Mouse (Mus musculus): Measurements from ENCODE around the gene Pde1a. TPM values are rescaled to one million over a fixed set of nuclear protein-coding genes. Genes with fewer than 3 reads are reported as not detected.

The Pde1a gene
- total RNA-seq, 1 experiment = 0.31 TPM

GRCm38 (mm10) chr2:79891760-79892570 is 237.3 kb downstream of the Pde1a start:
- no peak for DNase-seq (ENCODE audit: low read depth, low spot score)
- Histone ChIP-seq H3K27ac (ENCODE audit: insufficient read depth, low read depth, low read length, poor library complexity, severe bottlenecking) (no peak overlapping the region), H3K4me3 (ENCODE audit: insufficient read depth in 1 of 2, low read depth in 1 of 2, low read length in 2 of 2, poor library complexity in 1 of 2, severe bottlenecking in 1 of 2) (no peak overlapping the region), H3K4me1 (ENCODE audit: control insufficient read depth in 2 of 2, insufficient read depth in 2 of 2, low read length in 2 of 2, poor library complexity in 1 of 2) (no peaks in the 10 kb centered on the region), H3K36me3 (ENCODE audit: control insufficient read depth, insufficient read depth, low read length, poor library complexity, severe bottlenecking) (no peaks in the 10 kb centered on the region), H3K9me3 (ENCODE audit: control insufficient read depth, insufficient read depth, low read depth, low read length) (no peaks in the 10 kb centered on the region), H3K9ac (ENCODE audit: insufficient read depth, low read depth, low read length, poor library complexity, severe bottlenecking) (no peak overlapping the region)
- TF ChIP-seq HCFC1 (IDR thresholded peaks at IDR 0.05; ENCODE audit: borderline replicate concordance, insufficient read depth, low read length) = no peak
- TF ChIP-seq CHD2 (IDR thresholded peaks at IDR 0.05; ENCODE audit: low read depth, low read length) = no peak
- TF ChIP-seq ZC3H11A (IDR thresholded peaks at IDR 0.05; ENCODE audit: borderline replicate concordance, low read depth, low read length) = no peak
- in situ Hi-C loops (cut with MboI; ENCODE audit: low sequenced_read_pairs in 2 of 2, unreplicated experiment in 2 of 2) = no loop called here

GRCm38 (mm10) chr2:79890726-79891125 is 238.5 kb downstream of the Pde1a start:
- no peaks in the 10 kb centered on the region for H3K9me3 ChIP-seq (ENCODE audit: control insufficient read depth, insufficient read depth, low read depth, low read length)
- DNase-seq (ENCODE audit: low read depth, low spot score) = no peak
- no peak overlapping the region for H3K9ac ChIP-seq (ENCODE audit: insufficient read depth, low read depth, low read length, poor library complexity, severe bottlenecking)
- H3K36me3 ChIP-seq (ENCODE audit: control insufficient read depth, insufficient read depth, low read length, poor library complexity, severe bottlenecking) = no peaks in the 10 kb centered on the region
- H3K4me3 ChIP-seq (ENCODE audit: insufficient read depth in 1 of 2, low read depth in 1 of 2, low read length in 2 of 2, poor library complexity in 1 of 2, severe bottlenecking in 1 of 2) = no peak overlapping the region
- no peak overlapping the region for H3K27ac ChIP-seq (ENCODE audit: insufficient read depth, low read depth, low read length, poor library complexity, severe bottlenecking)
- no peaks in the 10 kb centered on the region for H3K4me1 ChIP-seq (ENCODE audit: control insufficient read depth in 2 of 2, insufficient read depth in 2 of 2, low read length in 2 of 2, poor library complexity in 1 of 2)
- in situ Hi-C loops (cut with MboI; ENCODE audit: low sequenced_read_pairs in 2 of 2, unreplicated experiment in 2 of 2) = no loop called here
- no peak for TF ChIP-seq MAFK (IDR thresholded peaks at IDR 0.05; ENCODE audit: insufficient read depth, low read depth, low read length)
- no peak for TF ChIP-seq ZC3H11A (IDR thresholded peaks at IDR 0.05; ENCODE audit: borderline replicate concordance, low read depth, low read length)
- TF ChIP-seq CHD2 (IDR thresholded peaks at IDR 0.05; ENCODE audit: low read depth, low read length) = no peak
- TF ChIP-seq ZNF384 (IDR thresholded peaks at IDR 0.05; ENCODE audit: low read depth, low read length) = no peak

GRCm38 (mm10) chr2:79883631-79884350 is 245.5 kb downstream of the Pde1a start:
- Histone ChIP-seq H3K9ac (ENCODE audit: insufficient read depth, low read depth, low read length, poor library complexity, severe bottlenecking) (no peak overlapping the region), H3K9me3 (ENCODE audit: control insufficient read depth, insufficient read depth, low read depth, low read length) (no peaks in the 10 kb centered on the region), H3K27ac (ENCODE audit: insufficient read depth, low read depth, low read length, poor library complexity, severe bottlenecking) (no peak overlapping the region), H3K4me1 (ENCODE audit: control insufficient read depth in 2 of 2, insufficient read depth in 2 of 2, low read length in 2 of 2, poor library complexity in 1 of 2) (no peaks in the 10 kb centered on the region), H3K4me3 (ENCODE audit: insufficient read depth in 1 of 2, low read depth in 1 of 2, low read length in 2 of 2, poor library complexity in 1 of 2, severe bottlenecking in 1 of 2) (no peak overlapping the region), H3K36me3 (ENCODE audit: control insufficient read depth, insufficient read depth, low read length, poor library complexity, severe bottlenecking) (no peaks in the 10 kb centered on the region)
- TF ChIP-seq HCFC1 (IDR thresholded peaks at IDR 0.05; ENCODE audit: borderline replicate concordance, insufficient read depth, low read length) = no peak
- no peak for TF ChIP-seq MAFK (IDR thresholded peaks at IDR 0.05; ENCODE audit: insufficient read depth, low read depth, low read length)
- no peak for TF ChIP-seq ZNF384 (IDR thresholded peaks at IDR 0.05; ENCODE audit: low read depth, low read length)
- TF ChIP-seq CHD2 (IDR thresholded peaks at IDR 0.05; ENCODE audit: low read depth, low read length) = no peak
- no peak for DNase-seq (ENCODE audit: low read depth, low spot score)
- in situ Hi-C loops (cut with MboI; ENCODE audit: low sequenced_read_pairs in 2 of 2, unreplicated experiment in 2 of 2) = no loop called here

DNA sequence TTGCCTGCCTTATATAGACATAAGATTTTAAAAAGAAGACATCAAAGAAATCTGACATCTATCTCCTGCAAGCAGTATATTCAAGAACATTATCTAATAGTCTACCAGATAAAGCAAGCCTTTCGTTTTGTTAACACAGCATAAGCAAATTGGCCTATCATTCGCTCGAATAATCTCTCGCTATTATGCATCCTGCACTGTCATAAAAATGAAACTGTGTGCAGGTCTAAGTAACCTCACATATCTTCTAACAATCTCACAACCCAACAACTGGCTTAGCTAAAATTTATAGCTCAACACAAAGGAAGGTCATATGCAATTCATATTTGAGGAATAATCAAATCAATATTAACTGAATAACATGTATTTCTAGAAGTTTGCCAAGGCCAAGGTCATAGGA is 246.0 kb downstream of the Pde1a start:
- H3K36me3 ChIP-seq (ENCODE audit: control insufficient read depth, insufficient read depth, low read length, poor library complexity, severe bottlenecking) = no peaks in the 10 kb centered on the region
- H3K4me3 ChIP-seq (ENCODE audit: insufficient read depth in 1 of 2, low read depth in 1 of 2, low read length in 2 of 2, poor library complexity in 1 of 2, severe bottlenecking in 1 of 2) = no peak overlapping the region
- H3K27ac ChIP-seq (ENCODE audit: insufficient read depth, low read depth, low read length, poor library complexity, severe bottlenecking) = no peak overlapping the region
- H3K9me3 ChIP-seq (ENCODE audit: control insufficient read depth, insufficient read depth, low read depth, low read length) = no peaks in the 10 kb centered on the region
- in situ Hi-C loops (cut with MboI; ENCODE audit: low sequenced_read_pairs in 2 of 2, unreplicated experiment in 2 of 2) = no loop called here
- H3K9ac ChIP-seq (ENCODE audit: insufficient read depth, low read depth, low read length, poor library complexity, severe bottlenecking) = no peak overlapping the region
- TF ChIP-seq CHD2 (IDR thresholded peaks at IDR 0.05; ENCODE audit: low read depth, low read length) = no peak
- H3K4me1 ChIP-seq (ENCODE audit: control insufficient read depth in 2 of 2, insufficient read depth in 2 of 2, low read length in 2 of 2, poor library complexity in 1 of 2) = no peaks in the 10 kb centered on the region
- DNase-seq (ENCODE audit: low read depth, low spot score) = no peak

All from ES-E14 (cell line).